Comparison of ENCODE assay signal across 5 mouse cellular contexts in genomic region chr1:90343492-90343891, GRCm38 (mm10).
"Had no signal": no experiment of that assay in that cellular context is flagged by ENCODE, and none has a peak within 500 bp of the region (broad histone marks: within the 10 kb centered on the region; RNA-seq: fewer than 3 reads in every experiment).

No protein-coding gene starts in this region.

- ATAC-seq: intestine, postnatal 0 days; midbrain, embryonic 13.5 days had no signal

- DNase-seq: left cerebral cortex, postnatal 4 days; lung, adult 18-20 months; thymus, postnatal 4 days had no signal
